Mouse (Mus musculus) urinary bladder, adult 2 months (tissue): ENCODE measurements around the gene Htra3. TPM values are rescaled to one million over a fixed set of nuclear protein-coding genes. Genes with fewer than 3 reads are reported as not detected.

Experiments
- DNase-seq: peaks from one replicate; pipeline ENCODE4 v3.0.0; 2022; ENCODE audit warnings: low spot score
- polyA plus RNA-seq: library from polyadenylated mRNA; depleted of rRNA; stranded (reverse); fragments of >200 nt; gene quantifications from 2 replicates; pipeline ENCODE4 v1.2.3, GENCODE M21; 2012

The Htra3 gene
- polyA plus RNA-seq, 1 experiment = 90.2 TPM

GRCm38 (mm10) chr5:35653743-35654395, 25.7 kb downstream of the Htra3 start:
- no peak for DNase-seq

GRCm38 (mm10) chr5:35652872-35653271, 26.7 kb downstream of the Htra3 start:
- no peak for DNase-seq

GRCm38 (mm10) chr5:35652319-35652718, 27.3 kb downstream of the Htra3 start:
- no peak for DNase-seq

GRCm38 (mm10) chr5:35648230-35648629, 31.4 kb downstream of the Htra3 start:
- no peak for DNase-seq

- no peak for DNase-seq
Observed at GRCm38 (mm10) chr5:35647562-35647961, 32.0 kb downstream of the Htra3 start.

- DNase-seq = no peak
Observed at GRCm38 (mm10) chr5:35646927-35647326, 32.7 kb downstream of the Htra3 start.

DNA sequence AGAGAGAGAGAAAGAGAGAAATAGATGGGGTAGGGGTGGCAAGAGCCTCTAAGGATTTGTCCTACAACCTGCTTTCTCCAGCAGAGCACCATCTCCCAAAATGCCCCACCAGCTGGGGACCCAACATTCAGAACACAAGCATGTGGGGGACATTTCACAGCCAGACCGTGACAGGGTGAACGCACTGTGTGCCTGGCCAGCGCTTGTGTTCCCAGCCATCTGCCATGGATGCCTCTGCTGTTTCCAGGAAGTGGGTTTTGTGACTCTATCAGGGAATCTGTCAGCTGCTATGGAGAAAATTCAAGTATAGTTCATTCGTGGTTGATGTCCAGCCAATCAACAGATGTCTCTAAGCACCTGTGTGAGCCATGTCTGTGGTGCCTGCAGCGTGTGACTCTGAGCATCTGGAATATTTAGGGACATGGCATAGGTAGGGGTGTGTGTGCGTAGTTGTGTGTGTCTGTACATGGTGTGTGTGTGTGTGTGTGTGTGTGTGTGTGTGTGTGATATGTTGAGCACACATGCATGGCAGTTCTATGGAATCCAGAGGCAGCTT, 33.6 kb downstream of the Htra3 start:
- DNase-seq = no peak

- DNase-seq = no peak
Observed at GRCm38 (mm10) chr5:35644082-35644481, 35.5 kb downstream of the Htra3 start.

DNA sequence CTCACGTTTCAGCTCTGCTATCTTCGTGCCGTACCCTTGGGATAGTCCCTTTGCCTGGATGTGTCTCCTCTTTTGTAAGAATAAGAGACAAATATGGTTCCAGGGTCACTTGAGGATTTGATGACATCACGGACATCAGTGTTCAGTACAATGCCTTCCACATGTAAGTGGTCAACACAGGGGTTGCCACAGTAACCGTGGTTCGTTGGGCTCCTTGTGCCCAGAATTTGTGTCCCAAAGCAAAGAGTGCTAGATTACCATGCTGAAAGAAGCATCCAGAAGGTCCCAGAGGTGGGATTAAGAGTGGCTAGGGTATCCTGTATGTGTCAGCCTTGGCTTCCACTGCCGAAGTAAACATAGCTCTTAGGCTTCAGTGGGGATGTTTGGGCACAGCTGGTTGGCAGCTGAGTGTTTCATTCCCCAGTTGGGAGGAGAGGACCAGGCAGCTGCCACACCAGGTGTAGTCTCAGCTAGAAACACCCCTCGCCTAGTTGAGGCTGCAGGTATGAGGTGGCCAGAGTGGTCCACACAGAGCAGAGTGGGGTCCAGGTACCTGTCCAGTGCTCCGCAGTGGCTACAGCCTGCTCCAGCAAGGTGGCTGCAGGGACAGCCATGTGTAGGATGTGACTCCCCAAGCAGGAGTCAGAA, 36.1 kb downstream of the Htra3 start:
- DNase-seq = no peak

DNA sequence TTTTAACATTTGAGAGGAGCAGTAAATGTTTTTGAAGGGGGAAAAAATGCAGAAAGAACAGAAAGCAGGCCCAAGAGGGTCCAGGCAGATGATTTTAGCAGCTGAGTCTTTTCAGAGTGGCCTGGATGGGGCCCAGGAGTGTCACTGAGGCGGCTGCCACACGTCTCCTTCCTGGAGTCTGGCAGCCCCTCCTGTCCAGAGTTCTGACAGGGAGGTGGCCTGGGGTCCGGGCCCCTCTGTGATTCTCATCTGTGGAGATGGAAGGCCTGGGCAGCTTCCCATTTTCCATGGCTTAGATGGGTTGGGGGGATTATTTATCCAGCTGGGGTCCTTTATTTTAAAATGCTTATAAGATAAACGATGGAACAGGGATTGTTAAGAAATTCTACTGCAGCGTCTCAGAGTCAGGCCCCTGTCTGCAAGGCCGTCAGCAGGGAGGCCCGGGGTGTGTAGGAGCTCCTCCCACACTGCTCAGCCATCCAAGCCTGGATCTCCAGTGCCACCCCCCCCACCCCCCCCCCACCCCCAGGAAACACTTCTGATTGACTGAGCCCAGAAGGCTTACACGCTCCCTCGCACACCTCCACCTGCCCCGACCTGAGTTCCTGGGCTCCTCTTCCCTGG, 37.5 kb downstream of the Htra3 start:
- no peak for DNase-seq

DNA sequence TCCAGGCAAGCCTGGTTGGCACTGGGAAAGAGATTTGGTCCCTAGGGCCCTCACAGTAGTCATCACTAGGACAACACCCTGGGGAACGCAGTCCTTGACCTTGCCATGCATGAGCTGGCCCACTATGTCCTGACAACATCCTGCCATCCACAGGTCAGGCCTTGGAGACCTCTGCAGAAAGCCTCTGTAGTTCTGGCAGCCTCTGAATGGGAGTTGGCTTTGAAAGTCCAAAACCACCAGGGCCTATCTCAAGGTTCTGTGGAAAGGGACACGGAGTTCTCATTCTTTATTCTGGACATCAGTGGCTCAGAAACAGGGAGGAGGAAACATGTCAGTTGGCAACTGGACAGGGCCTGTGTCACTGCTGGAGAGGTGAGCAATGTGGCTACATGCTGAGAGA, 43.6 kb downstream of the Htra3 start:
- no peak for DNase-seq

DNA sequence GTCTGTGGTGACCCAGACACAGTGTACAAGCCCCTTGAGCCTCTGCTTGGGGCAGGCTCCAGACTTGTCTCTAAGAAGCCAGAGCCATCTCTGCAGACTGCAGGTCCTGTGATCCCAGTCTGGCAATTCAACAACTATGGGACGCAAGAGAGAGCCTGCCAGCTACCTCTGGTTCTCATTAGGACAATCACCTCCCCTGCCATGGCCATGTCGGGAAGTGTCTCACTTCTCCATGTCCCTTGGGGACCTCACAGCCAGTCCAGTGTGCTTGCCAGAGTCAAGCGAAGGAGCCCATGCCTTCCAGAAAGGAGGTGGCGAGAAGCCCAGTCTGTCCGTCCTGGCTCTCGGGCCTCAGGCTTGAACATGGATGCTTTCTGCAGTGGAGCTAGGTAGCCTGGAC, 46.7 kb downstream of the Htra3 start:
- no peak for DNase-seq

GRCm38 (mm10) chr5:35631755-35632154, 47.8 kb downstream of the Htra3 start:
- DNase-seq = no peak

DNA sequence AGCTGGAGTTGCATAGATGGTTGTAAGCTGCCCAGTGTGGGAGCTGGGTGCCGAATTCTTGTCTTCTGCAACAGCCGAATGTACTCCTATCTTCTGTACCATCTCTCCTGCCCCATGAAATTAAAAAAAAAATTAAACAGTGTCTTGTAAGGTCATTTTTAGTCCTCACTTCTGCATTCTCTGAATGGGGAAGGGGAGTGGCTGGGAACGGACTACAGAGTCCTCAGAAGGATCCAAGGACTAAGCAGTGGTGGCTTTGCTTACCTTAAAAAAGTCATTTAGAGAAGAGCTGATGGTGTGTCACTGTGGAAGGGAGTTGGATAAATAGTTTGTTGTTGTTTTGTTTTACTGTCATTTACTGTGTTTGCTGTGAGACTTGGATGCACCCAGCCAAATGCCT, 48.4 kb downstream of the Htra3 start:
- no peak for DNase-seq

- DNase-seq = no peak
Observed at GRCm38 (mm10) chr5:35630706-35631105, 48.9 kb downstream of the Htra3 start.

- DNase-seq = no peak
Observed at GRCm38 (mm10) chr5:35629333-35629732, 50.2 kb downstream of the Htra3 start.

- no peak for DNase-seq
Observed at GRCm38 (mm10) chr5:35628685-35629084, 50.9 kb downstream of the Htra3 start.

- no peak for DNase-seq
Observed at GRCm38 (mm10) chr5:35627307-35627840, 52.2 kb downstream of the Htra3 start.

GRCm38 (mm10) chr5:35626408-35626807, 53.2 kb downstream of the Htra3 start:
- DNase-seq = no peak

GRCm38 (mm10) chr5:35624751-35625239, 54.8 kb downstream of the Htra3 start:
- no peak for DNase-seq

- DNase-seq = no peak
Observed at GRCm38 (mm10) chr5:35623831-35624230, 55.8 kb downstream of the Htra3 start.

DNA sequence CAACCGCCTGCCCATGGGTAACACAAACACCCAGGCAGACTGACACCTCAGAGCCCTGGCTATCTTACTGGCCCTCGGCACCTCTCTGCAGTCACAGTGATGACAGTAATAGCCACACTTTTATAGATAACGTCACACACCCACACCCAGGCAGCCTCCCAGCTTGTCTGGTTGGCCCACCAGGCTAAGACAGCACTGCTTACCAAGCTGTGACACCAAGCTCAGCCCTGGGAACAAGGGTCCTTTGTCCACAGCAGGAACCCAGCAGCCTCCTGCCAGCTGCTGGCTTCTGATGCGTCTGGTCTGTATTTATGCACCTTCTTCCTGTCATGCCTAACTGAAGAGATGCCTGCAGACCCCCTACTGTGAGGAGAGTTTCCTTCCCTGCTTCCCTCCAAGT, 58.5 kb downstream of the Htra3 start:
- DNase-seq = no peak

GRCm38 (mm10) chr5:35616943-35617342, 62.6 kb downstream of the Htra3 start:
- no peak for DNase-seq
